Mouse (Mus musculus): ENCODE results near the gene Suclg2. TPM values are rescaled to one million over a fixed set of nuclear protein-coding genes. Genes with fewer than 3 reads are reported as not detected.

The Suclg2 gene
- polyA plus RNA-seq (2017; shearing (Covaris generic)) = 10 to 100 TPM; 41.2 to 50.3 TPM

DNA sequence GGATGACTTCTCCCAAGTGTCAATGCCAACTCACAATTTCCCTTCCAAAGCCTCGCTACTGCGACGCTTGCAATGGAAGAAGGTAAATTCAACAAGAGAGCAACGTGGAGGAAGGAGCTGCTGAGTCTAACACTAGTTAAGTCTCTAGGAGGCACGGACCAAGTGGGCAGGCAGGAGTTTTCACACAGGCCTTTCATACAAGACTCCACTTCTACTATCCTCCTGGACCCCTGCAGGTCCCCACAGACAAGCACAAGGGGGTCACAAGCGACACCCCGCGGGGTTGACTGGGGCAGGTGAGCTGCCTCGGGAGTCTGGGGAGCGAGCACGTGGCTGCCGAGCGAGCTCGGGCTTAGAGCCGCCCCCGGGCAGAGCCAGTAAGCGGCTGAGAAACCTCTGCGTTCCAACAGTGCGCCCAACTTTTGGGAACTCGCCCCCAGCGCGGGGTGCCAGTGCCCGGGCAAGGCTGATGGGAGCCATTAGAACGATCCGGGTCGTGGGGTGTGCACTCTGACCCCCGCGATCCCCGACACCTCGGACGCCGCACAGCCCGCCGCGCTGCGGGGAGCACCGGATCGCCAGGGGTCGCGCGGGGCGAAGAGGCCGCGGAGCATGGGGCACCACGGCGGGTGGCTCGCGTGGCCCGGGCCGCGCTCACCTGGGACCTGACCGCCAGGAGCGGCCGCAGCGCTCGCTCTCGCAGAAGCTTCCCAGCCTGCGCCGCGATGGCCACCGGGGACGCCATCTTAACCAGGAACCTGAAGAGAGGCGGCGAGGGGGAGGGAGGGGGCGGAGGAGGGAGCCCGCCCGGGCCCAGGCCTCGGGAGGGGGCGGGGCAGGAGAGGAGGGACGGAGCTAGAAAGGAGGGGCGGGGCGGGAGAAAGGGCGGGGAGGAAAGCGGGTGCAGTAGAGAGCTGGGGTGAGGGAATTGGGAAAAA lies at the start of gene Suclg2:
Gene Suclg2 (minus strand): TSS at position 770 of the 938 bp plus-strand sequence.
- ATAC-seq = peak; percentile 87

- no peak for ATAC-seq
Observed at GRCm38 (mm10) chr6:95766566-95766965, 48.0 kb upstream of the Suclg2 start.

DNA sequence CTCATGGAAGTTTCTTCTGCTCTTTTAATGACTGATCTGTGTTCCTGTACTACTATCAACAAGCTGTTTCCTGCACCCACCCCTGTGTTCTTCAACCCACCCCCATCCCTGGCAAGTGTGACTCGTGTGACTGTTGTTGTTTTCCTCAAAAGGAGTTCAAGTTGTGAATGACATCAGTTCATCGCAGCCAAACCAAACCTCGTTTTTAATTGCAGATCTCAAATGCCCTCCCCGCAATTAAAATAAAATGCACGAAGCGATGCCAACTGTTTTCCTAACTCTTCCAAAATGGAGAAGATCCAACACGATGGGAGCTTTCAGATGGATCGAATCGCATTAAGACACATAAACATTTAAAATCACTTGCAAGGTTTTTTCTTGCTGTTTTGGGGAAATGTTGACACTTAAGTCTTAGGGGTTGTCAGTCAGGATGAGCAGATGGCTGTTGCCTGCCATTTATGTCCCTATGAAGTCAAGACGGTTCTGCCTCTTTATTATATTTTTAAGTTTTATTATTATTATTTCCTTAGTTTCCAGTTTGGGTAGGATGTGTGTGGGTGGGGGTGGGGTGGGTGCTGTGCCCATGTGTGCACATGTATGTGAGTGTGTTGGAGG lies 41.1 kb upstream of the Suclg2 start:
- no peak for ATAC-seq

DNA sequence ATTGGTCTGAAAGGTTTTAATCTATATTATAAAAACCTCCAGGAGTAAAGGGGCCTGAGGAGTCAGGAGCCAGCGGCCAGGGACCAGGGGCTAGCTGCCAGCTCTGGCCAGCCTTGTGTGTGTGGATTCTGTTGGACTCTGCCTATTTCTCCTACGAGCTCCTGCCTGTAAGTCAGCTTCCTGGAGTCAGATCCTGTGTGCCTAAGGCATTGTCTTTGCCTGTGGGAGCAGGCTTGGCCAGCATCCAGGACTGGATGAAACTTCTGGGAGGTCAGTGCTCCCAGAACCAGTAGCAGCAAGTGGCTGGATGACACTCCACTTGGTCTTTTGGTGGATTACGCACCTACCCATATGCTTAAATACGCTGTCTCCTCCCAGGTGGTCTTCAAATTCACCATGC lies 23.8 kb upstream of the Suclg2 start:
- ATAC-seq = no peak

DNA sequence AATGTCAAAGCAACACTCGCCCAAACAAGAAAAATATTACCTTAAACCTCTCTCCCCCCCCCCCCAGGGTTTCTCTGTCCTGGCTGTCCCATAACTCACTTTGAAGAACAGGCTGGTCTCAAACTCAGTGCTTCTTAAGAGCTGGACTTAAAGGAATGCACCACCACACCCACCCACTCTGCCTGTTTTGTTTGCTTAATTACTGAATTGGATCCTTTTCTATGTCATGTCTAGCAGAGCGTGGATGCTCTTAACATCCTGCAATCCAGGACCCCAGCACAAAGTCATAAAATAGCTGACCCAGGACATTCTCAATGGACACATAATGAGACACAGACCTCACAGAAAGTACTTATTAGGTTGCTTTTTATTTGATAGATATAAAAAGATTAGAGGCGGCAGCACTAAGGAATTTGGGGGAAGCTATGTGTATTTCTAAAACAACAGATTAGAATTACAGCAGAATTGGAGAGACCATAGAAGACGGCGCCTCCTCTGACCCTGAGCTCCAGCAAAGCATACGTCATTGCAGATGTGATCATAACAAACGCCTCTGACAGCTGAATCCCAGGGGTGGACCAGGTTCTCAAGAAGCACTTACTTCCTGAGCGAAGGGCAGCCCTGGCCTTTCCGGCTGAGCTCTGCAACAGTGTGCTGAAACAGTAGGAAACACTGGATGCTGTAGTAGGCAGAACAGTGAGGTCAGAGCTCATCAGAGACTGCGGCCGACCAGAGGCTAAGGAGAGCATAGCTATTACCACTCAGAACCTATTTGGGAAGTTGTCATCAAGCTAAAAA lies 13.2 kb upstream of the Suclg2 start:
- ATAC-seq = no peak

- ATAC-seq = no peak
Observed at GRCm38 (mm10) chr6:95729399-95729798, 10.8 kb upstream of the Suclg2 start.

DNA sequence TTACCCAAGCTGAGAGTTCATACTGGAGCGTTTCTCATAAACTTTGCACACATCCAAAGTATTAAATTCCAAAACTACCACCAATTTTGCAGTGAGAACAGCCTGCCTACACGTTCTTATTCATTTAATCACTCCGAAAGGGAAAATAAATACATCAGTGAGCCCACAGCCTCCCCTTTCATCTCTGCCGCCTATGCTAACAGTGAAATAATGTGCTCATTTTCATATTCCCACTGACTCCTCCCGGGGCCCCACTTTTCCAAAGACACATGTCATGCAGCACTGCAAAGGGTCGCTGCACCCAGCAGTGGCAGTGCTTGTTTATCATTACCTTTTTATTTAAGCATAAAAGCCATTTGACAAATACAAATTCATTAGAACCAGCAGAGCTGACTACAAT lies 6.7 kb upstream of the Suclg2 start:
- no peak for ATAC-seq

DNA sequence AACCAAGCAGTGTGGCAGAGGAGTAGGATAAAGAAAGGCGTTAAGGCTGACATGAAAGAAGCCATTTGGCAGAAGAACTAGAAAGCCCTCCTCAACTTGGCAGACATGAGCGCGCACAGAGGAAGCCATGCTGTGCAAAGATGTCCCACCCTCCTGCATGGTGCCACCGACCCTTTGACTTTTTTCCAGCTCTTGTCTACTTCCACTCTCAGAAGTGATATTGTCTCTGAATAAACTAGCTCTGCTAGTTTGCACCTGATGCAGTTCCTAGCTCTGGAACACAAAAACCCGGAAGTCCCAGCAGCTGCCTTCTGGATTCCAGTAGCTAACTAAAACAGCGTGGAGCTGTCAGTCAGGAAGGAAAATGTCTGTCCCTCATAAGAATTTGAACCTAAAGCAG lies 4.8 kb upstream of the Suclg2 start:
- no peak for ATAC-seq

DNA sequence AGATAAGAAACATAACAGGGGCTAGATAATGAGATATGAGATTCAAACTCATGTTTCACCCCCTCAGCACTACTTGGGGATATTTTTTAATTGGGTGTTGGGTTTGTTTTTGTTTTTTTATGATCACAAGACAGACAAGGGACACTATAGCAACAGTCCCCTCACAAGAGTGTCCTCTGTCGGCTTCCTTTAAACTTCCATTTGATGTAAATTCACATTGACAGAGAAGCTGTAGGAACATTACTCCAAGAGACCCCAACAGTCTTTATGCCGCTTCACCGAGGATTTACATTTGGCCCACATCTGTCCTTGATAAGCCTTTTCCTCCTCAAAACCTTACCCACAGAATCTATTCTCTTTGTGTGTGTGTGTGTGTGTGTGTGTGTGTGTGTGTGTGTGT lies 1.2 kb upstream of the Suclg2 start:
- no peak for ATAC-seq

DNA sequence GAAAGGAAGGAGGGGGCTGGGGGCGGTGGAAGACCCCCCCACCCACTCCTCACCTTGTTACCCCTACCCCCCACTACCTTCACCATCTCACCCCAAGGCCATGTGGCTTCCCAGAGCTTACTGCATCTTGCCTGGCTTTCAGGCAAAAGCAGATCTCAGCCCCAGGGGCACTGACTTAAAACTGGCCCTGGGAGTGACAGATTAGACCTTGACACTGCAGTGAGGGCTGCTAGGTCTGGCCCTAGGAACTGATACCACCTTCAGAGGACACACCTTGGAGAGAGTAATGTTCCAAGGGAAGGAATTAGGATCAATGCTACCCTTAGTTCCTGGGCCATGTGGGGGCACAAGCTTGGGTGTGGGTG lies 351 bp upstream of the Suclg2 start:
- peak; percentile 22 for ATAC-seq

- ATAC-seq = no peak
Observed at GRCm38 (mm10) chr6:95717071-95717470, 1.5 kb downstream of the Suclg2 start.

DNA sequence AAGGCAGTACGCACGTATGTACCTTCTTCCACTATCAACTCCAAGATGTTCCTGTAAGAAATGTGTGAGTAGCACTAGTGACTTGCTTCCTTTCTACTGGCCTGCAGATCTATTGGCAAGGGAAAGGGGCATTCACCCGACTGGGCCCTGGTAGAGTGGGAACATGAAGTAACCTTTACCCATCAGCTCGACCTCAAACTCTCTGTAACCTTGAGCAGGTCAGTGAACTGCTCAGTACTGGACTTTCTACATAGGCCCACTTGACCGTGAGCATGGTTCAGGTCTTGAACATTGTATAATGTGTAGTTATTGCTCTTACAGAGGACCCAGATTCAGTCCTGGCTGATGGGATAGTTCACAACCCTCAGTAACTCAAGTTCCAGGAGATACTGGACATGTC lies 2.1 kb downstream of the Suclg2 start:
- no peak for ATAC-seq

- no peak for ATAC-seq
Observed at GRCm38 (mm10) chr6:95713245-95713644, 5.4 kb downstream of the Suclg2 start.

GRCm38 (mm10) chr6:95712081-95712480 lies 6.5 kb downstream of the Suclg2 start:
- ATAC-seq = no peak

DNA sequence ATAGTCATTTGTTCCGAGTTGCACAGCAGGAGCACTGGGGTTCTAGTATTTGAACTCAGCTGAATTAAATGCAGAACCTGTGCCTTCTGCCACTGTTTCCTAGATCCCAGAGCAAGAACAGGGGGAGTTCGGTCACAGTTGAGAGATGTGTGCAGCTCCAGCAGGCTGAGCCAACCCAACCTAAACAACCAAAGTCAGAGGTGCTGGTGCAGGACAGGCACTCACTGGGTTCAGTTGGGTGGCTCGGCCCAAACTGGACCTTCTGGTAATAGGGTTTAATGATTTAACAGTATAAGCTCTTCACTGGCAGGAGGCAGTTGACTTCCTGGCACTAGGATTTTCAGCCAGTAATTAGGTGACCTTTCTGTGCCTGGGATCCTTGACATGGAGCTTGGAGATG lies 6.9 kb downstream of the Suclg2 start:
- ATAC-seq = no peak

- ATAC-seq = no peak
Observed at GRCm38 (mm10) chr6:95710886-95711285, 7.7 kb downstream of the Suclg2 start.

- ATAC-seq = no peak
Observed at GRCm38 (mm10) chr6:95709531-95709930, 9.1 kb downstream of the Suclg2 start.

DNA sequence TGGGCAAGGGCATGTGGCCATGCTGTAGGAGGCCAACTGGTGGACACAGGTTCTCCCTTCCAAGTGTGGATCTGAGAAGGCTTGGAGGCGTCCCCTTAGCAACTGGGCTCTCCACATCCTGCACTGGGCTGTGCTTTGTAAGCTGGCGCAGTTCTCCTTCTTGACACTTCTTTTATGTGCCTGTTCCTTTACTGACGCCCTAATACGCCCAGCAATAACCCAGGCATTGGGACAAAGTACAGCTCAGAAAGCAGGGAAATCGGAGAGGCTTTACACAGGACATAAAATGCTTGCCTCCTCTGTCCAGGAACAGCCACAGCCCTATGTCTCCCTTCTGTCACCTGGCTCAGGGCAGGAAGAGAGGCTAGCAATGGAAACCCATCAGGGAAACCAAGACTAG lies 9.5 kb downstream of the Suclg2 start:
- ATAC-seq = no peak

GRCm38 (mm10) chr6:95704626-95705025 lies 14.0 kb downstream of the Suclg2 start:
- ATAC-seq = no peak

DNA sequence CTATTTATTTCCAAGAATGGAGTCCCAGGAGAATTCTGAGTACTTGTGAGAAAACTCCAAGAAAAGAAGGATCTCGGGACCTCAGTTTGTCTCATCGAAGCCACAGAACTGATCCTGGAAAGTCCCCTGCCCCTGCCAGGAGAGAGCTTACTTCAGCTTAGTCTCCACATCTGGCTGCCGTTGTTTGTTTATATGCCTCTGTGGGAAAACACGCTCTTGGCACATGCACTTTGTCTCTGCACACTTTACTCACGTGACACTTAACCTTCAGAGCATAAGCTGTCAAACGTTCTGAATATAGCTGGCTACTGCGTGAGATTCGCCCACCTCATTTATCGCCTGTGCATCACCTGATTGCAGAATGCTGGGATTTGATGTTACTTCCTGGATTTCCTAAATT lies 16.4 kb downstream of the Suclg2 start:
- no peak for ATAC-seq

GRCm38 (mm10) chr6:95701786-95702185 lies 16.8 kb downstream of the Suclg2 start:
- ATAC-seq = no peak

DNA sequence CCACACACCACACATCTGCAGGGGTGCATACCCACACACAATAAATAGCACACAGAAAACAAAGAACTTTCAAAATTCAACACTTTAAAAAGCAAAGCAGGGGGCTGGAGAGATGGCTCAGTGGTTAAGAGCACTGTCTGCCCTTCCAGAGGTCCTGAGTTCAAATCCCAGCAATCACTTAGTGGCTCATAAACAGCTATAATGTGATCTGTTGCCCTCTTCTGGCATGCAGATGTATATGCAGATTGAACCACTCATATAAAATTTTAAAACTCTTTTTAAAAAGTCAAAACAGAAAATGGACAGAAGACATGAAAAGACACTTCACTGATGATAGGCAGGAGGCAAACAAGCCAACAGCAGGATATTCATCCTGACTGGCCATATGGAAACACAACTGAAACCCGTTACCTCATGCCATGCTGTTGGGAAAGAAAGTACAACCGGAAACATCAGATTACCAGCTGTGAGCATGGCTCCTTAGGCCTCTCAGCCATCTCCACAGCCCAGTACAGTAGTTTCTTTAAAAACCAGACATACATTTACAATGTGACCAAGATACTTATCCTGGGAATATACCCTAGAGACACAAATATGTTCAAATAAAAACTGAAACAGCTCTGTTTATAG lies 17.5 kb downstream of the Suclg2 start:
- ATAC-seq = no peak

- no peak for ATAC-seq
Observed at GRCm38 (mm10) chr6:95700191-95700590, 18.4 kb downstream of the Suclg2 start.
